Mouse (Mus musculus) small intestine, adult 2 months (tissue): ENCODE measurements around the gene Mrpl17.

Source experiments
- CTCF ChIP-seq: fragments of 200-500 bp; IDR thresholded peaks from 2 replicates; pipeline ENCODE4 v1.5.1; 2012; ENCODE audit warnings: low read depth, mild to moderate bottlenecking, control low read depth, inconsistent platforms, low read length, moderate library complexity, mixed read lengths; ENCODE audit not compliant: insufficient replicate concordance, insufficient read length; ENCODE audit errors: extremely low read depth
- POLR2A ChIP-seq: fragments of 200-500 bp; IDR thresholded peaks from 2 replicates; pipeline ENCODE4 v1.6.1; 2012; ENCODE audit warnings: low read depth, mild to moderate bottlenecking, control low read depth, inconsistent platforms, low read length, moderate library complexity

DNA sequence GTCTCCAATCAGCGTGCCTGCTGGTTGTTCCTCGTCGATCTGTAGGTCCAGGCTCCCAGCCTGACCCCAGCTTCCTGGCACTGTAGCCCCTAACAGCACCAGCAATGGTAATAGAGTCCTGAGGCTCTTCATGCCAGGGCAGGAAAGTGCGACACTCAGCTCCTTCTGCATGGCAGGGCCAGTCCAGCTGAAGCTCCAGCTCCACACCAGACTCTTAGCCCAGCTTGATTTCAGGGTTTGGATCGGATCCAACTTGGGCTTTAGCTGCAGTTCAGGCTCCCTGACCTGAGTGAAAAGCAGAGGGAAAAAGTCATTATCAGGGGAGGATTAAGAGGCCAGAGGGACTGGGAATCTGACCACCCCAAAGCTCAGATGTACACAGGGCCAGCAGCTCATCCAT, 37.9 kb downstream of the Mrpl17 start:
- no peak for TF ChIP-seq CTCF
- no peak for TF ChIP-seq POLR2A
